Mouse (Mus musculus): ENCODE measurements around the gene Gm12830.

DNA sequence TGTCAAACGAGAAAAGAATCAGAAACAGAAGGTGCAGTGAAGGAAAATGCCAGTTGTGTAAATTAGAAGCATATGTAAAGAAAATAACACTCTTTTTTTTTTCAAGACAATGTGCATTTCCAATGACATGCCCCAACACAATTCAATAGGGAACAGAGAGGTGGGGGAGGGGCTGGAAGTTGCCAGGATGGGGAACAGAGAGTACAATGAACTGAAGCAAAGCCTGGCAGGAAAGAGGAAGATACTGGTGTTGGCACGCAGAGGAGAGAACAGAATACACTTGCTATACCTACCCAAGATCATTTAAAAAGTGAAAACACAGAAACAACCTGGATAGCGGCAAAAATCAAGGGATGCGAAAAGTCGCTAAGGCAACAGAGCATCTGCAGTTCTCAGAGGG, 41.6 kb downstream of the Gm12830 start:
- TF ChIP-seq CTCF (IDR thresholded peaks at IDR 0.05), result no peak
- TF ChIP-seq EP300 (IDR thresholded peaks at IDR 0.05), result no peak
